Mouse (Mus musculus): ENCODE measurements around the gene 2310057N15Rik. TPM values are rescaled to one million over a fixed set of nuclear protein-coding genes. Genes with fewer than 3 reads are reported as not detected.
"Not testable (repeated sequence)": the region's sequence is repeated elsewhere in the genome, so short reads cannot be mapped to it uniquely, and the experiment has no call there.

Gene 2310057N15Rik
- not detected in 2 replicates for polyA plus RNA-seq (2012; rRNA removed)

DNA sequence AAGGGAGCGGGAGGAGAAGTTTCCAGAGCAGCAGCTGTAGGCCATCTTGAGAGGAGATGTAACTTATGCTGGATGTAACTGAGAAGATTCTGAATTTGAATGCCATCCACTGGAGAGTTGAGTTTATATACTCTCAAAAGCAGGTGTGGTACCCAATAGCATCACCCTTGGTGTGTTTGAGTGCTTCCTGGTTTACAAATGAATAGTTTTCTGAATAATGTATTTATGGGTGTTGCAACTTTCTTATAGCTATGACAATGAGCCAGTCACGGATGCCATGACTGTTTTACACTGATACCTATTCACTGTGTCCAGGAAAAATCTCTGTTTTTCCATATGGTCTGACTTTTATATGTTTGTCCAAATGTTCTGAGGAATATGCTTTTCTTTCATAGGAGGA is at the start of gene 2310057N15Rik:
2310057N15Rik (minus strand) TSS at position 101 of the 400 bp plus-strand sequence.
- no peak for DNase-seq (ENCODE audit: low spot score)

DNA sequence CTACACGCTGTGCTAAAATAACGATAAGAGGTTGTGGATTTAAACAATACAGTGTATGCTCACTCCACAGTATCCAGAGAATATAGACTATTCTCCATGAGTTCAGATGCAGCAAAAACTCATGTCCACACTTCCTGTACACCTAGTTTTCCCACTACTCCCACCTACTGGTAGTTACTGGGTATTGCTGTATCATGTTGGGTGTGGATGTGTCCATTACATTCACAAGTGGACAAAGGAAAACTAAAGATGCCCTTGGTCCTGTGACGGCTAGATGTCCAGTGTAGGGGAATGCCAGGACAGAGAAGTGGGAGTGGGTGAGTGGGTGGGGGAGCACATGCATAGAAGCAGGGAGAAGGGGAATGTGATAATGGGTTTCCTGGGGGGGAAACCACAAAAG is 49.7 kb upstream of the 2310057N15Rik start:
- DNase-seq (ENCODE audit: low spot score): no peak

DNA sequence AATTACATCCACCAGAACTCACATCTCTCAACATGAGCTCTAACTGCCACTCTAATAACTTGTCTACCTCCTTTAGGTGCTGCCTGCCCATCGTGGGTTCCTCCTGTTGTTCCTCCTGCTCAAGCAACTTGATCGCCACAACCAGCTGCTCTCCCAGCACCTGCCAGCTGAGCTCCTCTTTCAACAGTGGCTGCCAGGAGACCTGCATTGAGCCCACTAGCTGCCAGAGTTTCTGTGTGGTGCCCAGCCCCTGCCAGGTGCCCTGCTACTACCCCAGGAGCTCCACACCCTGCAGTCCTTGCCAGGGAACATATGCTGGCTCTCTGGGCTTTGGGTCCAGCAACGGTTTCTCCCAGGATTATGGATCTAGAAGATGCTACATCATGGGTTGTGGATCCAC is 46.1 kb upstream of the 2310057N15Rik start, which contains the start of gene Krtap15:
Krtap15 (plus strand) TSS at position 150 of the 400 bp plus-strand sequence.
- no peak for DNase-seq (ENCODE audit: low spot score)

DNA sequence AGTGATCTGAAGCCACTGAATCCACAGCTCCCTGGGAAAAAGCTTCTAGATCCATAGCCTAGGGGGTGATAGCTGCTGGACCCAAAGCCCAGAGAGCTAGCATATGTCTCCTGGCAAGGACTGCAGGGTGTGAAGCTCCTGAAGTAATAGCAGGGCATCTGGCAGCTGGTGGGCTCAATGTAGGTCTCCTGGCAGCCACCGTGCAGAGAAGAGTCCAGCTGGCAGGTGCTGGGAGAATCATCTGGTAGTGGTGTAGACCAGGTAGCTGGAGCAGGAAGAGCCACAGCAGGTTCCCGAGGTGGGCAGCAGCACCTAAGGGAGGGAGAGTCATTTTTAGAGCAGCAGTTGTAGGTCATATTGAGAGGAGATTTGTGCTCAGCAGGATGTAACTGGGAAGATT is 37.8 kb upstream of the 2310057N15Rik start, which contains the start of gene Gm20741:
Gm20741 (minus strand) TSS at position 394 of the 400 bp plus-strand sequence.
- DNase-seq (ENCODE audit: low spot score): no peak

DNA sequence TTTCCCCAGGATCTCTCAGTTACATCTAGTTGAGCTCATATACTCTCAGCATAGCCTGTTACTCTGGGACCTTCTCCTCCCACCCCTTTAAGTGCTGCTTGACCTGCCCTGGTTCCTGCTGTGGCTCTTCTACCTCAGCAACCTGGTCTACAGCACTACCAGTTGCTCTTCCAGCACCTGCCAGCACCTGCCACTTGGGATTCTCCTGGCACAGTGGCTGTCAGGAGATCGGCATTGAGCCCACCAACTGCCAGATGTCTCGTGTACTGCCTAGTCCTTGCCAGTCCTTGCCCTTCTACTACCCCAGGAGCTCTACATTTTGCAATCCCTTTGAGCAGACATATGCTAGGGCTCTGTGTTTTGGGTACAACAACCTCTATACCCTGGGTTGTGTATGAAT is 12.8 kb upstream of the 2310057N15Rik start:
- no peak for DNase-seq (ENCODE audit: low spot score)

DNA sequence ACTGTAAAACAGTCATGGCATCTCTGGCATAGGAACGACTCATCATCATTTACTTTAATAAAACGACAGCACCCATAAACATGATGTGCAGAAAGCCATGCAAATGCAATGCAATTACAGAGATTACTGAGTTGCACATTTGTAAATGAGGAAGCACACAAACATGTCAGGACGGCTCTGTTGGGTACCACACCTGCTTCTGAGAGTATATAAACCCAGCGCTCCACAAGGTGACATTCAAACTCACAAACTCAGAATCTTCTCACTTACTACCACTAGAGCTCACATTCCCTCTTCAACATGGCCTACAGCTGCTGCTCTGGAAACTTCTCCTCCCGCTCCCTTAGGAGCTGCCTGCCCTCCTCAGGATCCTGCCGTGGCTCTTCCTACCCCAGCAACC is 3.6 kb upstream of the 2310057N15Rik start, which contains the start of gene Gm5965:
Gm5965 (plus strand) TSS at position 301 of the 400 bp plus-strand sequence.
- DNase-seq (ENCODE audit: low spot score): no peak

DNA sequence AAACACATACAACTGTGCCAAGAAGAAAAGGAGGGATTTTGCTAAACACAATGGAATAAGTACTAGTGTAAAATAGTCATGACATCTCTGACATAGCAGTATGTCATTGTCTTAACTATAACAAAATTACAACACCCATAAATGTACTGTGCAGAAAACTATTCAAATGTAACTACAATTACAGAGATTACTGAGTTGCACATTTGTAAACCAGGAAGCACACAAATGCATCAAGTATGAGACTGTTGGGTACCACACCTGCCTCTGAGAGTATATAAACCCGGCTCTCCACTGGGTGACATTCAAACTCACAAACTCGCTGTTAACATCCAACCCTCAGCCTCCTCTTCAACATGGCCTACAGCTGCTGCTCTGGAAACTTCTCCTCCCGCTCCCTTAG is 15.5 kb downstream of the 2310057N15Rik start, which contains the start of gene 2310034C09Rik:
2310034C09Rik (plus strand) TSS at position 301 of the 400 bp plus-strand sequence.
- DNase-seq (ENCODE audit: low spot score): not testable (repeated sequence)

DNA sequence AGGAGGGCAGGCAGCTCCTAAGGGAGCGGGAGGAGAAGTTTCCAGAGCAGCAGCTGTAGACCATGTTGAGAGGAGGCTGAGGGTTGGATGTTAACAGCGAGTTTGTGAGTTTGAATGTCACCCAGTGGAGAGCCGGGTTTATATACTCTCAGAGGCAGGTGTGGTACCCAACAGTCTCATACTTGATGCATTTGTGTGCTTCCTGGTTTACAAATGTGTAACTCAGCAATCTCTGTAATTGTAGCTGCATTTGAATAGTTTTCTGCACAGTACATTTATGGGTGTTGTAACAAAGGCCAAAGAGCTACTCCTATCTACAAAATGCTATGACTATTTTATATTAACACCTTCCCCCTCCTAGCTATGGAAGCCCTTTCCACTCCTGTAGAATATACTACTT is 22.5 kb downstream of the 2310057N15Rik start, which contains the start of gene Krtap13:
Krtap13 (minus strand) TSS at position 101 of the 400 bp plus-strand sequence.
- not testable (repeated sequence) for DNase-seq (ENCODE audit: low spot score)

DNA sequence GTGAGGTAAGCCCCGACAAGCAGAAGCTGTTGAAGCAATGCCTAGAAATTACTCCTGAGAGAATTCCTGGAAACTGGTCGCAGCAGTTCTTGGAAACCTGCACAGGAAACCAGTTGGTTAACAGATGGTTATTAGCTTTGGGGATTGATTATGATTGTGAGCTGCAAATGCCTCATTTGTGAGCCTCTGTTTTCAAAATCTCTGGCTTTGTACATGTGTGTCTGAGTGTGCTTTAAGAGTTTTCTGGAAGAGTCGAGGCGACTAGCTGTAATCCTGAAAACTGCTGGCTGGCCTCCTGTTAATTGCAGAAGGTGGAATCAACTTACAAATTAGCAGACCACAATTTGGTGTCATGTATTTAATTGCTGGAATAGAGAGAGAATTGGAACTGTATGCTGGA is 26.1 kb downstream of the 2310057N15Rik start:
- DNase-seq (ENCODE audit: low spot score): no peak

DNA sequence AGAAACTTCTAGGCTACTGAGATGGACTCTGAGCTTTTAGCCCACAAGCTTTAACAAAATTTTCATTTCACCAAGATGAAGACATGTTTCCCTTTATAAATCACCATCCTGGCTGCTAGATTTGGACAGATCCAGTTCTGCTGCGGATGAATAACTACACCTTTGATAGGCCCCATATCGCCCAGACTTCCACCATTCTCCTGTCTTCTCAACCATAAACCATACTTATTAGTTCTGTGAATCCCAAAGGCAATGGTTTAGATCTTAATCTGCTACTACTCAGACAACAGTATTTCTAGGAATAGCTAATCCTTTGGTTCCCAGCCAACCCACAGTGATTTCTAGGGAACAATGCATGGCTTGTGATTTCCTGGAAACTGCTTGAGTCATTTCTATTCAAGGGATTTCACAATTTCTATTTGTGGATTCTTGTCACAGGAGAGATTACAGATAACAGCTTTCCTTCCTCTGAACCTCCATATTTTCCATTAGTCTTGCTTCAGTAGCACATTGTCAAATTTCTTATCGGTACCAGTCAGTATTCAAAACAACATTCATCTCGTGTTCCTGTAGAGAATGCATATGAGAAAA is 29.2 kb downstream of the 2310057N15Rik start:
- no peak for DNase-seq (ENCODE audit: low spot score)

DNA sequence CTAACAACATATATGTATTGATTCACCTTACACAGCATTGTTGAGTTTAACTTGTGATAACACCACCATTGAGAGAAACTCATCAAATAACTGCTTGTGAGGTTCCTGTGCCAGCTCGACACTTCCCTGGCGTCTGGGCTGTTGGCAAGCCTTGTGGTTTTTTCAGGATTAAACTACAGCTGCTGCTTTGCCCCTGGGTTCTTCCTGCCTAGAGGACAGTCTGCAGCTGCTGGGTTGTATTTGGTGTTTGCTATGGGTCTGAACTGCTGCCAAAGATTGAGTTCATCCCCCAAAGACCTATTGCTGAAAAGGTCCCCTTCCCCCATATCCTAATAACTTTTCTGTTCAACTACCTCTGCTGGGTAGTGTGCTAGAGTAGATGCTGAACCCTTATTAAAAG is 38.6 kb downstream of the 2310057N15Rik start:
- DNase-seq (ENCODE audit: low spot score): no peak

DNA sequence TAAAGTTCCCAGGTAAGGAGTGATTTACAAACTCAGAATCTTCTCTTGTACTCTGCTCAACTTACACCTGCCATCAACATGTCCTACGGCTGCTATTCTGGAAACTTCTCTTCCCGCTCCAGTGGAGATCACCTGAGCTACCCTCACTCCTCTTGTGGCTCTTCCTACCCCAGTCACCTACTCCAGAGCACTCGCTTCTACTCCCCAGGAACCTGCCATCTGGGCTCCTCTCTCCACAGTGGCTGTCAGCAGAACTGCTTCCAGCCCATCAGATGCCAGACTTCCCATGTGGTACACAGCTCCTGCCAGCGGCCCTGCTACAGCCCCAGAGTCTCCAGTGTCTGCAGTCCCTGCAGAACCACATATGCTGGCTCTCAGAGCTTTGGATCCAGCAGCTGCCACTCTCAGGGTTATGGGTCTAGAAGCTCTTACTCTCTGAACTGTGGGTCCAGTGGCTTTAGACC is 45.2 kb downstream of the 2310057N15Rik start, which contains the start of gene Krtap13-1:
Krtap13-1 (plus strand) TSS at position 51 of the 464 bp plus-strand sequence.
- DNase-seq (ENCODE audit: low spot score): no peak

Other genes starting within 250 kb of the 2310057N15Rik start
- 61.8 and 94.6 TPM in 2 replicates for gene Cldn8, start 211.0 kb downstream of the 2310057N15Rik start, polyA plus RNA-seq (2012; rRNA removed)
- gene Krtap24-1, start 161.9 kb downstream of the 2310057N15Rik start, polyA plus RNA-seq (2012; rRNA removed): not detected in 2 replicates
- not detected in 2 replicates for gene 2310079G19Rik, start 146.5 kb downstream of the 2310057N15Rik start, polyA plus RNA-seq (2012; rRNA removed)
- gene Krtap26-1, start 126.4 kb downstream of the 2310057N15Rik start, polyA plus RNA-seq (2012; rRNA removed): not detected in 2 replicates
- gene Krtap27-1, start 102.5 kb downstream of the 2310057N15Rik start, polyA plus RNA-seq (2012; rRNA removed): not detected in 2 replicates
- gene 2310061N02Rik, start 66.2 kb downstream of the 2310057N15Rik start, polyA plus RNA-seq (2012; rRNA removed): not detected in 2 replicates
- not detected in 2 replicates for gene Krtap13-1, start 45.3 kb downstream of the 2310057N15Rik start, polyA plus RNA-seq (2012; rRNA removed)
- gene Krtap13, start 22.6 kb downstream of the 2310057N15Rik start, polyA plus RNA-seq (2012; rRNA removed): not detected in 2 replicates
- not detected in 2 replicates for gene 2310034C09Rik, start 15.4 kb downstream of the 2310057N15Rik start, polyA plus RNA-seq (2012; rRNA removed)
- not detected in 2 replicates for gene Gm5965, start 3.7 kb upstream of the 2310057N15Rik start, polyA plus RNA-seq (2012; rRNA removed)
- not detected in 2 replicates for gene Gm20741, start 38.0 kb upstream of the 2310057N15Rik start, polyA plus RNA-seq (2012; rRNA removed)
- not detected in 2 replicates for gene Krtap15, start 46.0 kb upstream of the 2310057N15Rik start, polyA plus RNA-seq (2012; rRNA removed)
- not detected in 2 replicates for gene Krtap14, start 51.9 kb upstream of the 2310057N15Rik start, polyA plus RNA-seq (2012; rRNA removed)
- not detected in 2 replicates for gene Krtap19-1, start 95.2 kb upstream of the 2310057N15Rik start, polyA plus RNA-seq (2012; rRNA removed)
- not detected in 2 replicates for gene Krtap19-2, start 100.1 kb upstream of the 2310057N15Rik start, polyA plus RNA-seq (2012; rRNA removed)
- gene Krtap19-3, start 103.8 kb upstream of the 2310057N15Rik start, polyA plus RNA-seq (2012; rRNA removed): not detected in 2 replicates
- not detected in 2 replicates for gene Krtap19-4, start 110.9 kb upstream of the 2310057N15Rik start, polyA plus RNA-seq (2012; rRNA removed)
- gene Krtap19-5, start 122.3 kb upstream of the 2310057N15Rik start, polyA plus RNA-seq (2012; rRNA removed): not detected in 2 replicates
- gene Krtap19-9b, start 158.1 kb upstream of the 2310057N15Rik start, polyA plus RNA-seq (2012; rRNA removed): not detected in 2 replicates
- gene Krtap16-3, start 188.7 kb upstream of the 2310057N15Rik start, polyA plus RNA-seq (2012; rRNA removed): not detected in 2 replicates
- not detected in 2 replicates for gene Krtap22-2, start 236.6 kb upstream of the 2310057N15Rik start, polyA plus RNA-seq (2012; rRNA removed)
- not detected in 2 replicates for gene Gm10229, start 241.1 kb upstream of the 2310057N15Rik start, polyA plus RNA-seq (2012; rRNA removed)